Mouse (Mus musculus) neutrophil, adult 5-6 weeks (primary cell): ENCODE measurements around the gene Mafg. TPM values are rescaled to one million over a fixed set of nuclear protein-coding genes. Genes with fewer than 3 reads are reported as not detected.

Source experiments
- ATAC-seq: fragments of 151-379, 151-347 bp; 2 replicates; pipeline ENCODE4 v1.8.0; 2017; ENCODE audit warnings: mild to moderate bottlenecking, moderate TSS enrichment; ENCODE audit not compliant: insufficient number of reproducible peaks, poor library complexity, low FRiP score, severe bottlenecking; ENCODE audit errors: extremely low read depth
- total RNA-seq: library from RNA; stranded (forward); fragments of 200-1000 nt; gene quantifications from 2 replicates; pipeline ENCODE4 v1.2.3, GENCODE M21; 2017

Gene Mafg
- total RNA-seq, 1 experiment from 2014 or later, result 33.5 TPM

GRCm38 (mm10) chr11:120578694-120579243 lies 54.6 kb downstream of the Mafg start:
- no peak for ATAC-seq

DNA sequence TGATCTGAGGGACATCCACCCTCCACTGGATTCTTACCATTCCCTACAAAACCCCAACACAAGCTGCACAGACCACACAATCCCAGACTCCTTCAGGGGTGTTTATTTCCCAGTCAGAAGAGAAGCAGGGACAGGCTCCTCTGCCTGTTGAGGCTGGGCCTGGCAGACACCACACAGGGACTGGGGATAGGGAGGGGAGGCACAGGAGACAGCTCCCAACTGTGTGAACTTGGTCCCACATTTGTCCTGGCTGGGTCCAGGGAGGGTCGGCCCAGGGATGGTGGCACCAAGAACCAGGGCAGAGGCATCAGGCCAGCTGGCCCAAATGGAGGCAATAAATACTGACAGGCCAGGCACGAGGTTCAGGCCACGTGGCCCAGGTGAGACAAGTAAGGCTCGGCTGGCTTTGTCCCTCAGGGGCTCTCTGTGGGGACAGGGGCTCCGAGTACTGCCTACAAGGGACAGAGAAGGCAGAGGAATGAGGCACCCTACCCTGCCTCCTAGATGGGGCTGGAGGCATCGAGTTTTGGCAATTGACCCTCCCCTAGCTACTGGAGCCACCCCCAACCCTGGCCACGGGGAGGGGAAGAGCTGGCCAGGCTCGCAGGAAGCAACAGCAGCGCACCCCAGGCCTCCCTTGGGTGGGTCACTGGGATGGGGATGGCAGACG lies 55.2 kb downstream of the Mafg start:
- no peak for ATAC-seq

DNA sequence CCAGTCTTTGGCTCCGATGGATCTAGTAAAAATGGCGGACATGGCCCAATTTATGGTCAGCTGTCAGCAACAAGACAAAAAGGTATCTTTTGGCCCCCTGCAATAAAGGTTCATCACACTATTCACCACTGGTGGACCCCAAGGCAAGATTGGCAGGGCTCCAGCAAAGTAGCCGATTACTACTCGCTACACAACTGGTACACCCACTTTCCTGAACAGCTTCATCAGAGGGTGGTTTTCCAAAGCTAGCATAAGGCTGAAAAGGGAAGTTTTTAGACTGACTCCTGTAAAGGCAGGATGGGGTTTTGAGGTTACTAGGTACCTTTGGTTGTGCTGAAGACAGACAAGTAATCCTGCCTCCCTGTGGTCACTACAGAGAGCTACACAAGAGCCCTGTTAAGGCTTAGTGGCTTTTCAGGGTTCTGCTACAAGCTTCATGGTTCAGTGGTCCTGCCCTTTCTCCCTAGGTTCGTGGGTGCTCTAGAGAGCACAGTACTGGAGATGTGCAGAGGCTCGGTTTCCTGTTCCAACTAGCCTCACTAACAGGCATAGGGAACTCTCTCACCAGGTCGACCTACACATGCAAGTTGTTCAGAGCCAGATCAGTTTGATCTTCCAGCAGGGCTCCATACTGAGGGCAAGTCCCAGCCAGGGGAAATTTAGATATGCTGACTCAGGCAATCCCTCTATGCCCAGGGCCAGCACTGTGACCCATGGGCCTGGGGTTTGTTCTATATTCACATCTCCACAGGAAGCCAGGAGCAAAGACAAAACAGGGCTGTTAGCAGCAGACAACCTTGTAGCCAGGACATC lies 56.0 kb downstream of the Mafg start:
- ATAC-seq, result no peak

- ATAC-seq, result no peak
Measured at GRCm38 (mm10) chr11:120576365-120576981, 56.9 kb downstream of the Mafg start.

- ATAC-seq, result no peak
Measured at GRCm38 (mm10) chr11:120575940-120576339, 57.5 kb downstream of the Mafg start.

Other genes with a start within 250 kb of the Mafg start
- 24.4 and 25.4 TPM in 2 replicates for gene Nploc4, start 195.9 kb downstream of the Mafg start, total RNA-seq
- not detected in 2 replicates for gene Tspan10, start 191.0 kb downstream of the Mafg start, total RNA-seq
- not detected in 2 replicates for gene Pde6g, start 180.1 kb downstream of the Mafg start, total RNA-seq
- 5.9 and 9.5 TPM in 2 replicates for gene Oxld1, start 175.5 kb downstream of the Mafg start, total RNA-seq
- 35.0 and 48.6 TPM in 2 replicates for gene Ccdc137, start 175.5 kb downstream of the Mafg start, total RNA-seq
- gene Arl16, start 166.0 kb downstream of the Mafg start, total RNA-seq, result 13.4 and 17.1 TPM in 2 replicates
- 20.8 and 24.1 TPM in 2 replicates for gene Mrpl12, start 149.0 kb downstream of the Mafg start, total RNA-seq
- 5.0 and 7.9 TPM in 2 replicates for gene Slc25a10, start 141.8 kb downstream of the Mafg start, total RNA-seq
- gene Gcgr, start 102.9 kb downstream of the Mafg start, total RNA-seq, result 0.23 TPM in 1 of 2 replicates, not detected in the other
- 15.0 and 16.9 TPM in 2 replicates for gene Mcrip1, start 83.9 kb downstream of the Mafg start, total RNA-seq
- gene Ppp1r27, start 82.5 kb downstream of the Mafg start, total RNA-seq, result not detected in 2 replicates
- 122 and 155 TPM in 2 replicates for gene P4hb, start 60.3 kb downstream of the Mafg start, total RNA-seq
- 166 and 185 TPM in 2 replicates for gene Arhgdia, start 52.0 kb downstream of the Mafg start, total RNA-seq
- gene Alyref, start 35.2 kb downstream of the Mafg start, total RNA-seq, result 52.7 and 88.0 TPM in 2 replicates
- gene Anapc11, start 35.2 kb downstream of the Mafg start, total RNA-seq, result 15.7 and 22.0 TPM in 2 replicates
- not detected in 2 replicates for gene Npb, start 25.1 kb downstream of the Mafg start, total RNA-seq
- 31.7 and 47.8 TPM in 2 replicates for gene Pcyt2, start 15.7 kb downstream of the Mafg start, total RNA-seq
- 181 and 194 TPM in 2 replicates for gene Sirt7, start 8.4 kb downstream of the Mafg start, total RNA-seq
- gene Pycr1, start 10.2 kb upstream of the Mafg start, total RNA-seq, result 1.6 TPM in 1 of 2 replicates, not detected in the other
- gene Myadml2, start 14.6 kb upstream of the Mafg start, total RNA-seq, result not detected in 2 replicates
- not detected in 2 replicates for gene Notum, start 27.6 kb upstream of the Mafg start, total RNA-seq
- 59.7 and 74.8 TPM in 2 replicates for gene Aspscr1, start 39.4 kb upstream of the Mafg start, total RNA-seq
- gene Cenpx, start 80.1 kb upstream of the Mafg start, total RNA-seq, result 24.2 and 44.7 TPM in 2 replicates
- 47.1 and 47.6 TPM in 2 replicates for gene Lrrc45, start 80.3 kb upstream of the Mafg start, total RNA-seq
- 0.98 TPM in 1 of 2 replicates, not detected in the other for gene Rac3, start 87.9 kb upstream of the Mafg start, total RNA-seq
- 6.8 and 8.1 TPM in 2 replicates for gene Dcxr, start 93.7 kb upstream of the Mafg start, total RNA-seq
- gene Cbr2, start 98.5 kb upstream of the Mafg start, total RNA-seq, result 0.81 TPM in 1 of 2 replicates, not detected in the other
- gene Hmga1b, start 129.2 kb upstream of the Mafg start, total RNA-seq, result 26.0 and 37.3 TPM in 2 replicates
- 3.8 and 5.9 TPM in 2 replicates for gene Rfng, start 150.6 kb upstream of the Mafg start, total RNA-seq
- 59.6 and 60.3 TPM in 2 replicates for gene Gps1, start 150.7 kb upstream of the Mafg start, total RNA-seq
- 30.9 and 32.5 TPM in 2 replicates for gene Dus1l, start 162.8 kb upstream of the Mafg start, total RNA-seq
- 22.0 and 28.3 TPM in 2 replicates for gene Fasn, start 190.9 kb upstream of the Mafg start, total RNA-seq